Mouse (Mus musculus) embryo, embryonic 10.5 days (tissue): ENCODE results near the gene Olfr364-ps1.

Experiments
- DNase-seq: peaks from one replicate; pipeline ENCODE4 v3.0.0-alpha.2; 2015; ENCODE audit warnings: low spot score

Olfr364-ps1 gene

GRCm38 (mm10) chr2:37139022-37139421 lies at the start of gene Olfr364-ps1:
Gene Olfr364-ps1, plus strand, starts transcription at chr2:37139322.
- no peak for DNase-seq

GRCm38 (mm10) chr2:37117810-37118209 lies 21.3 kb upstream of the Olfr364-ps1 start, which contains the start of gene Olfr362:
Gene Olfr362, minus strand, starts transcription at chr2:37117910.
- no peak for DNase-seq

- DNase-seq = no peak
These were observed 48.8 kb downstream of the Olfr364-ps1 start, which contains the start of gene Olfr365 for GRCm38 (mm10) chr2:37187898-37188297. Gene Olfr365, plus strand, starts transcription at chr2:37188198.
